Mouse (Mus musculus): ENCODE results near the gene Pank2. TPM values are rescaled to one million over a fixed set of nuclear protein-coding genes. Genes with fewer than 3 reads are reported as not detected.
"Not testable (repeated sequence)": the region's sequence is repeated elsewhere in the genome, so short reads cannot be mapped to it uniquely, and the experiment has no call there.

Pank2 gene
- total RNA-seq, 2 experiments from 2014 or later, result 22.4 to 25.0 TPM

DNA sequence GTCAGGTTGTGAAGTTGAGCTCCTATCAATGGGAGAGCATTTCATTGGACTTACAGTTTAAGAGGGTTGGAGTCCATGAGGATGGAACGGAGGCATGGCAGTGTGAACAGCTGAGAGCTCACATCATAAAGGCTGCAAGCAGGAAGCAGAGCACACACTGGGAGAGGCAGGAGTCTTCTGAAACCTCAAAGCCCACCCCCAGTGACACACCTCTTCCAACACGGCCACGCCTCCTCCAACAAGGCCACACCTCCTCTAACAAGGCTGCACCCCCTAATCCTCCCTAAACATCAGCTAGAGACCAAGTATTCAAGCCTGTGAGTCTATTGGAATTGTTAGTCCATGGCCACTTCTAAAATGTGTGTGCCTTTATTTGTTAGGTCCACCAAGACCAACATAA is 6.6 kb upstream of the Pank2 start:
- no peak for DNase-seq (ENCODE audit: low spot score)
- intact Hi-C loops (cut with DNase I), result loop anchor here (2.0 to 10.0 kb wide), 2 partner anchors 161 to 291 kb away; no protein-coding TSS in a partner anchor

DNA sequence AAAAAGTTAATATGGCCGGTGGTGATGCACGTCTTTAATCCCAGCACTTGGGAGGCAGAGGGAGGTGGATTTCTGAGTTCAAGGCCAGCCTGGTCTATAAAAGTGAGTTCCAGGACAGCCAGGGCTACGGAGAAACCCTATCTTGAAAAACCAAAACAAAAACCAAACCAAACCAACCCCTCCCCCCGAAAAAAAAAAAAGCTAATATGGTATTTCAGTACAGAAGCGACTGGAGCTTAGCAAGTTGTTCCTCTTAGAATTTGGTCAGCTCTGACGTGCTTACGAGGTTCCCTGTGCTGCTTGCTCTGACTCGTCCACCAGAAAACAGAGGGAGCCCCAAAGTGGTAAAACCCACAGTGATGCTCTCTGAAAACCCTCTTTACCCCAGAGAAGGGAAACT is 3.6 kb upstream of the Pank2 start:
- intact Hi-C loops (cut with DNase I), result loop anchor here (10.0 kb wide), 1 partner anchor 294 kb away; no protein-coding TSS in a partner anchor
- DNase-seq (ENCODE audit: low spot score), result no peak

DNA sequence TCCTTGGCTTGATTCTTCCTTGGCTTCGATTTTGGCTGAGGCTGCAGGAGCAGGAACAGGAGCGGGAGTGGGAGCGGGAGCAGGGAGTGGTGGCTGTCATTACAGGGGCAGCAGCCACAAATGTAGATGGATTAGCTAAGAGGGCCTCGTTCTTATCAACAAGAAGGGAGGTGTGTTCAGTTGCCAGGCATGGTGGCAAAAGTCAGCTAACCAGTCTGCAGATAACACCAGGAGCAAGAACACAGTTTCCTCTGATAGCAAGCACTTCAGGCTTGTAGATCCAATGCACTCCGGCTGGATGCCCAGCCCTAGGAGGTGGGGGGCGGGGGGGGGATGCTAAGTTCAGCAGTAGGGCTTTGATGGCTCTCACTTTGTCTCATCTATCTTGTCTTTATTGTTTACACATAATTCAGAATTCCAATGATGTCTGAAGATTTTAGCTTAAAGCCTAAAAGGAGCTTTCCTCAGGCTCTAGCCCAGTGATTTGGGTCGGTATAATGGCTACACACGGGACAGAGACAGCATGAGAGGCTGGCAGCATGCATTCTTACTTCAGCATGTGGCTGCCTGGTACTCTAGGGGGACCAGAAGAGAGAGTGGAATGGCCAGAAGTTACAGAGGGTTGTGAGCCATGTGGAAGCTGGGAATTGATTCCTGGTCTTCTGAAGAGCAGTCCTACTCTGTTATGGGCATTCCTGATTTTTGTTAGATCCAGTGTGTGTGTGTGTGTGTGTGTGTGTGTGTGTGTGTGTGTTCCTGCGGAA is 1.6 kb upstream of the Pank2 start:
- intact Hi-C loops (cut with DNase I), result loop anchor here (5.0 kb wide), 2 partner anchors 92 to 157 kb away; partner anchors contain the start of gene Rnf24
- DNase-seq (ENCODE audit: low spot score), result no peak

DNA sequence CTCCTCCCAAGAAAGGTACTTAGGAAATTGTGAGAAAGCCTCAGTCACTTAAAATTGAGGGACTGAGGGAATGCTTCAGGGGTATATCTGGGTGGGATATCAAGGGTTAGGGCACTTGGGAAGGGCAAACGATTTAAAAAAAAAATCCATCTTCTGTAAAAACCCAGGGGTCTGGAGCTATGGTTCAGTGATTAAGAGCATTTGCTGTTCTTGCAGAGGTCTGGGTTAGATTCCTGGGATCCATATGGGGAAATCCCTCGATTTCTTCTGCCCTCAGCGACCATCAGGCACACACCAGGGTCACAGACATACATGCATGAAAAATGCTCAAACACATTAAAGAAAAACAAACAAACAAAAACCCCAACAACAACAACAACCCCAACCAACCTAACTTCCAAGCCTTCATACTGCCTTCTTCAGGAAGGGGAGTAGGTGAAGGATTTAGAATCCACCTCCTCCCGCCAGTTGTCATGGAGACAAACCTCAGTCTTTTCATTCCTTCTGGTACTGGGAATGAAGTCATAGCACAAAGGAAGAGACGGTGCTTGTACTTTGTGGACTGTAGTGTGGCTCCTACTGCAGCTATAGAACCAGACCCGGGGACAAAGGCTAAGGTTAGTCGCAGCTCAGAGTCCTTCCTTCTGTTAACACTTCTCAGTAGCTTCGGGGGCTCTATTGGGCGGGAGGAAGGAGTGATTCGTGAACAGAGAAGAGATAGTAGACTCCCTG is 648 bp upstream of the Pank2 start:
- intact Hi-C loops (cut with DNase I), result loop anchor here (5.0 kb wide), 2 partner anchors 91 to 156 kb away; partner anchors contain the start of gene Rnf24
- DNase-seq (ENCODE audit: low spot score), result no peak

DNA sequence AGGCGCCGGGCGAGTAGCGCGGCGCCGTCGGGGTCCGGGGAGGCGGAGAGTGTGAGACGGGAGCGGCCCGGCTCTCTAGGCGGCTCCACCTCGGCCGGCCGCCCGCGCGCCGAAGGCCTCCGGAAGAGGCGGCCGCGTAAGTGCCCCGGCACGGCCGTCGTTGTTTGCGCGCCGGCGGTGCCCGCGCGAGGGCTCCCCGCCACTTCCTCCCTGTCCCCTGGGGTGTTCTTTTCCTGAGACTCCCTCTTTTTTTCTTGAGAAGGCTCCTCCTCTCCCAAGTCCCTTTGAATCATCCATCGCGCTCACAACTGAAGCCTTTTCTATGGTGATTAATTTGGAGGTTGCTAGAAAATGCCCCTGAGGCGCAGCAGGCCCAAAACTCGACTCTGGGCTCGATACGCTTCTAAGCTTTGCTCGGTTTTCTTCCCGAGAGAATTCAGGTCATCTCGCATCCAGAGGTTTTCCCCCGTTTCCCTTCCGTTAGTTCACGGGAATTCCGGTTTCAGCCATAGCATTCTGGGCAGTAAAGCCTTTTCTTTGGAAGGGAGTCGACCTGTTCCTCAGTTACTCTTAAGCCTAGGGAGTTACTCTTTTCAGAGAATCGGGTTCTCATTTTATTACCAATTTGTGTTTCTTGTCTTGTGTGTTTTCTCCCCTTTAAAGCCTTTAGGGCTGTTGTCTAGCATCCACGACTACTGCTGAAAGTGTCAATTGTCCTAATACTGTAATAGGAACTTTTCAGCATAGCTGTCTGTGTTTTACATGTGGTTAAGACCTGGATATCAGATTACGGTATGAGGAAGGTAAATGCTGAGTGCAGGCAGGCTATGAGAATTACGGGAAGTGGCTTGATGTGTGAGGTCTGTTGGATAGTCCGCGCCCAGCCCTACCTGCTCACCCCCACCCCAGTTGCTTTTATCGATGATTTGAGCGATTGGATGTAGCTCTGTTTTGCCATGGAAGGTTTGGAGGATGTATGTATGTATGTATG is 680 bp downstream of the Pank2 start:
- DNase-seq (ENCODE audit: low spot score), result no peak
- intact Hi-C loops (cut with DNase I), result loop anchor here (5.0 kb wide), 2 partner anchors 89 to 154 kb away; partner anchors contain the start of gene Rnf24

DNA sequence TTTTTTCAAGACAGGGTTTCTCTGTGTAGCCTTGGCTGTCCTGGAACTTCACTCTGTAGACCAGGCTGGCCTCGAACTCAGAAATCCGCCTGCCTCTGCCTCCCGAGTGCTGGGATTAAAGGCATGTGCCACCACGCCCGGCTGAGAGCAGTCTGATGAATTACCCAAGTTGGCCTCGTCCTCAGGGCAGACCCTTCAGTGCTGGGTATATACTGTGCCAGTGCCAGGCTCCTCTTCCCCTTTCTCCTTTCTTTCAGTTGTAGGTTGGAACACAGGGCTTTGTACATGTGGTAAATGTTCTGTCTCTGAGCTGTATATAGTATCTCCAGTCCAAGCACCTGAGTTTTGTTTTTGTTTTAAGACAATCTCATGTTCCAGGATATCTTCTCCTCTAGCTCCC is 1.7 kb downstream of the Pank2 start:
- no peak for DNase-seq (ENCODE audit: low spot score)
- intact Hi-C loops (cut with DNase I), result loop anchor here (5.0 kb wide), 2 partner anchors 88 to 153 kb away; partner anchors contain the start of gene Rnf24

DNA sequence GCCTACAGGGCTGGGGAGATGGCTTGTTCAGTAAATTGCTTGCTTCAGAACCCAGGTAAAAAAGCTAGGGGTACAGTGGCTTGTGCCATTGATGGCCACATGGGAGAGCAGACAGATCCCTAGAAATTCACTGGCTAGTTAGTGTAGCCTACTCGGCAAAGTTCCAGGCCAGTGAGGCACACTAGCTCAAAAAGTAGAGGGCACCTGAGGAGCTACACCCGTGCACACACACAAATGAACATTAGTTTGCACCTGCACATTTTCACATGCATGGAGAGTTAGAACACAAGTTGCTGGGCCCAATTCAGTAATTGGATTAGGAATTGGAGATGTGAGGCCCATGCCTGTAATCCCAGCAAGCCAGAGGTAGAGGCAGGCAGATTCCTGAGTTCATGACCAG is 2.8 kb downstream of the Pank2 start:
- DNase-seq (ENCODE audit: low spot score), result no peak
- intact Hi-C loops (cut with DNase I), result no loop called here

DNA sequence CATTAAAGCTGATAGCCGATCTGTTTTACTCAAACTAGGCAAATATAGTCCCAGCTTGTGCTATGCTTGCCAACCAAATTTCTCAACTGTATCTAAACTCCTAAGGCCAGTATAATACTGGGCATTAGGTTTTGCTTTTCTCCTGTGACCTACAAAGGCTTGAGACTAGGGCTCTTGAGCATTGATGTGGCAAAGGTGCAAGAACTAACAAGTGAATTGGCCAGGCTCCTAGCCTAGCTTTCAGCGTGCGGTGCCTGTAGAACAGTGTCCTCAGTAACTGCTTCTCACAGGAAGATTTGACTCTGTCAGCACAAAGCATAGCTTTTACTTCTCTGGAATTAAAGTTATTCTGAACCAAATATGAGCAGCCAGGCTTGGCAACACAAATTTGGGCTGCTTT is 13.2 kb downstream of the Pank2 start:
- intact Hi-C loops (cut with DNase I), result no loop called here
- DNase-seq (ENCODE audit: low spot score), result no peak

DNA sequence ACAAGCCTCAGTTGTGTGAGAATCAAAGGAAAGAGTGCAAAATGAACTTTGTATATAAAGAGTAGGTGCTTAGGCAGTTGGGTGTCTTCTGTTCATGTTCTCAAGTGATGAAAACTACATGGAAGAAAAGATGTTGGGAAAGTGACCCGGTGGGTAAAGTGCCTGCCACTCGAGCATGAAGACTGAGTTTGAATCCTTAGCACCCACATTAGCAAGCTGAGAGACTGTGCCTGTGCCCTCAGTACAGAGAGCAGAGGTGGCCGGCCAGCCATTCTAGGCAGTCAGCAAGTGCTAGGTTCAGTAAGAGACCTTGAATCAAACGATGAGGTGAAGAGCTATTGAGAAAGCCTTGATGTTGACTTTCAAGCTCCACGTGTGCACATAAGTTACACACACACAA is 14.4 kb downstream of the Pank2 start:
- DNase-seq (ENCODE audit: low spot score), result no peak
- intact Hi-C loops (cut with DNase I), result no loop called here

DNA sequence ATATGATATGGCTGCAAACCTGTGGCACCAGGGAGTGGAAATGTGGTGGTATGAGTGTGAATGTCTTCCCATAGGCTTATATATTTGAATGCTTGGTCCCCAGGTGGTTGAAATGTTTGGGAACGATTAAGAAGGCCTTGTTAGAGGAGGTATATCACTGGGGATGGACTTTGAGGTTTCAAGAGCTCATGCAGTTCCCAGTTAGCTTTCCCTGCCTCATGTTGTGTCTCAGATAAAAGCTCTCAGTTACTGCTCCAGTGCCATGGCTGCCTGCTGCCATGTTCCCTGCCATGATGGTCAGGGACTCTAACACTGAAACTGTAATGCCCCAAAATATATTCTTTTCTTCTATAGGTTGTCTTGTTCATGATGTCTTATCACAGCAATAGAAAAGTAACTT is 19.3 kb downstream of the Pank2 start:
- intact Hi-C loops (cut with DNase I), result loop anchor here (10.0 kb wide), 1 partner anchor 233 kb away; no protein-coding TSS in a partner anchor

DNA sequence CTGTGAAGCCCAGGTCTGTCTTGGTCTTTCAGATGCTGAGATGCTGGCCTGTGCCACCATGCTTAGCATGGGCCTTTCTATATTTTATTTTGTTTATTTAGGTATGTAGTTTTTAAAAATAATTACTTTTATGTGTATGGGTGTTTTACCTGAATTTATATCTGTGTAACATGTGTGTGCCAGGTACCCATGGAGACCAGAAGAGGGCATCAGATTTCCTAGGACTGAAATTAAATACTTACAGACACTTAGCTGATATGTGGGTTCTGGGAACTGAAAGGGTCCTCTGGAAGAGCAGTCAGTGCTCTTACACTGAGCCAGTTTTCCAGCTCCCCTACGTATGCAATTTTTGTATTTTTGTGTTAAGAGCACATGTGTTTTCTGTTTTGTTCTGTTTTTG is 24.0 kb downstream of the Pank2 start:
- intact Hi-C loops (cut with DNase I), result loop anchor here (2.0 to 10.0 kb wide), 2 partner anchors 131 to 229 kb away; no protein-coding TSS in a partner anchor
- DNase-seq (ENCODE audit: low spot score), result no peak

More for the DNA sequence above, 19.3 kb downstream of the Pank2 start:
- no peak for DNase-seq (ENCODE audit: low spot score)

DNA sequence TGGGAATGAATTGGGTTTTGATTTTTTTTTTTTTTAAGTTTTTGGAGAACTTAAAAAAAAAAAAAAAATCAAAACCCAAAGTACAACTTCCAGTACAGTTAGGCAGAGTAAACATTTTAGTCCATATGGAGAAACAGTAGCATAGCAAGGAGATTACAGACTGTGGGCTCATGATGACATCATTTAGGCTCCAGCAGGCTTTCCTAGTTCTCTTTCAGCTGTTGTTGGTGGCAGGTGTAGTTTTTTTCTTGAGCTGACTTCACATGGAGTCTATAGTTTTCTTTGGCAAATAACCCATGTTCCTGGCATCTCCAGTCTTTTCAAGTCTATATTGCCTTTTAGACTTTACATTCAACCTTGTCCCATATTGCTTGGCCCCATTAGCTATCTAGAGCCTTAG is 28.4 kb downstream of the Pank2 start:
- intact Hi-C loops (cut with DNase I), result no loop called here
- DNase-seq (ENCODE audit: low spot score), result no peak

DNA sequence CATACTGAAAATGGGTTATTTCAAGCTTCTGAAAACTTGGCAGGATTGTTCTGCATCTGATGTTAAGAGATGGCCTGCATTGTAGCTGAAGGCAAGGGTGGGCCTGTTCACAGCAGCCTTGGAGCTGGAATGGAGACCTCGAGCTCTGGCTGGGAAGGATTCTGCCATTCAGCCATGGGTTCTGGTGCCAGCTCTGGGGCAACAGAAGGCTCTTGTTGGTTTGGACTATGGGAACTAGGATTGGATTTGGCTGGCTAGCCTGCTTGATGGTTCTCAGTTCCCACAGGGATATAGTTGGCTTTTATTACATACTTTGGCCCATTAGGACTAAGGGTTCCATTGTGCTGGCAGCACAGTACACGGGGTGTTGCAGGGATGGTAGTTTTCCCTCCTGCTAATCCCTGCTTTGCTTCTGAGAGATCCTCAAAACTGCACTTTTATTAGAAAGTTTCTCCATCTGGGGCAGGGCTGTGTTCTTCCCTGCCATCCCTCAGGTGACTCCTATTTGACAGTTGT is 34.5 kb downstream of the Pank2 start:
- intact Hi-C loops (cut with DNase I), result no loop called here
- no peak for DNase-seq (ENCODE audit: low spot score)

DNA sequence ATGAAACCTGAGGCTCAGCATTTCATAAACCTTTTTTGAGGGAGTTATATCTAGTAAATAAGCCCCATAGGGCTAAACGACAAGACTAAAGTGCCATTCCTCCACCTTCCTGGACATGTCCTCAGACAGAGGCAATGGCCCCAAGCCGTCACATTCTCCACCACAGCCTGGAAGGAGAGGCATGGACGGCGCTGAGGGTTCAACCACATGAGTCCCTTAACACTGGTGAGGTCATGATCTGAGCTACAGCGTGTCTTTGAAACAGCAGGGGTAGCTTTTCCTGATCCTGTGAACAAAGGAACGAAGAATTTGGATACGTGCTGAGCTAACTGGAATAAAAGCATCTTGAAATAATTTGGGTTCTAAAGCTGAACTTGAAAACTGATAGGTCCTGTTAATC is 36.4 kb downstream of the Pank2 start:
- DNase-seq (ENCODE audit: low spot score); intact Hi-C loops (cut with DNase I): not testable (repeated sequence)

DNA sequence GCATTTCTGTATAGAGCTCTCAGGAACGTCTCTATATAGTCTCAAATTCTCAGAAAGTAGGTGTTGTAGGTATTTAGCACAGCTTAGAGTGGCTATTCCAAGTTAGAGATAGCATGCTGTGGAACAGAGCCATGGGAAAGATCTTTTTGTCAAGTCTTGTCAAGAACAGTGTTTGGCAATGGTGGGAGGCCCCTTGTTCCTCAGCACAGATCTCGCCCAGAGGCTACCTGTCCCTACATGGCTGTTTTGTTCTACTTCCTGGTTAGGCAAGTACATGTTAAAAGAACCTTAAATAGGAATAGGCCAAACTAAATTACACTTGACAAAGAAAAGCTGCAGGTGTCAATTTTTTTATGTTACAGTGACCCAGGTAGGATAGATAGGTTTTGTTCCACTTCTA is 38.2 kb downstream of the Pank2 start:
- intact Hi-C loops (cut with DNase I), result no loop called here
- DNase-seq (ENCODE audit: low spot score), result no peak

DNA sequence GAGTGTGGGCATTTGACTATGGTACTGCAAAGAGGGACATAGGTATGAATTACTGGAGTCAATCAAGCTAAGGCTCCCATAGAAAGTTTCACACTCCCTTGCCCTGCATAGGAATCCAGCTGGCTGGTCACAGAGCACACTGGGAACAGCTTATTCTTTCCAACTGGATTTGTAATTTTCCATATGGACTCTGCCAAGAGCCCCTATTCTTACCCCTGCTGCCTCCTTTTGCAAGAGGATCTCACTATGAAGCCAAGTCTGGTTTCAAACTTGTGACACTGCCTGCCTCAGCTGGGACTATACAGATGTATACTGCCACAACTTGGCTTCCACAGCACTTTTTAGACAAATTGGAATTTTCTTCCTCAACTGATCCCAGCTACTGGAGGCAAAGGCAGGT is 39.3 kb downstream of the Pank2 start:
- no peak for DNase-seq (ENCODE audit: low spot score)
- intact Hi-C loops (cut with DNase I), result no loop called here

DNA sequence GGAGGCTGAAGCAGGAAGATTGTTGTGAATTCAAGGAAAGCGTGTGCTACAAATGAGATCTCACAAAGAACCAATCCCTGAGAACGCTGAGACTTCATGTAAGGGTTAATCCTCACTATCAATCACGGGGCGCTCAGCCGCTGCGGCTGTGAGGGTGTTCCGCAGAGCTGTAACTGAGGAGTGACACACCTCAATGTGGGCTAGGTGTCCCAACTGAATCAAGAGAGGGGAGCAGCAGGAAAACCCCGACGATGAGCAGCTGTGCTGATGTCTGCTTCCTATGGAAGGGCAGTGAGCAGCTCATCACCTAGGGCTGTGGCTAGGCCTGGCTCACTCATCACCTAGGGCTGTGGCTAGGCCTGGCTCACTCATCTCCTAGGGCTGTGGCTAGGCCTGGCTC is 42.2 kb downstream of the Pank2 start:
- no peak for DNase-seq (ENCODE audit: low spot score)
- intact Hi-C loops (cut with DNase I), result no loop called here

DNA sequence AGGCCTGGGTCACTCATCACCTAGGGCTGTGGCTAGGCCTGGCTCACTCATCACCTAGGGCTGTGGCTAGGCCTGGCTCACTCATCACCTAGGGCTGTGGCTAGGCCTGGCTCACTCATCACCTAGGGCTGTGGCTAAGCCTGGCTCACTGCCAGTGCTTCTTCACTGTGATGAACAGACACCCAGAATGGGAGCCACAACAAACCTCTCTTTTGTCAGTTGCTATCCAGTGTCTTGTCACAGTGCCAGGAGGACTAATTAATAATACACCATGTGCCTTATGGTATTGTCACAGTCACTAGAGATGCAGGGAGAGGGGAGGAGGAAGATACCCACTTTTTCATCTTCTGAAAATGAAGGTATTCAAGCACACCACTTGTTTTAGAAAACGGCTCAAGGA is 42.9 kb downstream of the Pank2 start:
- DNase-seq (ENCODE audit: low spot score); intact Hi-C loops (cut with DNase I): not testable (repeated sequence)

DNA sequence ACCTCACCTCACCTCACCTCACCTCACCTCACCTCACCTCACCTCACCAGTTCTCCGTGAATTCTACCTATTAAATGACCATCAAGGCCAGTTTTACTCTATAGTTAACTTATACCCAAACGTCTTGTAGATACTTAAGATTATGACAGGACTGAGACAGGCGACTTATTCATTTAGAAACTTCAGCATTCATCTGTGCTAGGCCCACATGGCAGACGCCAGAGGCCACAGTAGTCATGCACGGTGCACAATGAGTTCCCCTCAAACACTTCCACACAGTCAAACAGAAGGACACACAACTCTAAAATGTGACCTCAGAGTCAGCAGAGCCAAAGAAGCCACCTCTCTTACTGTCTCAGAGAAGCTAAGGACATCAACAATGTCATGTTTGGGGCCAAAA is 45.1 kb downstream of the Pank2 start:
- intact Hi-C loops (cut with DNase I), result no loop called here
- DNase-seq (ENCODE audit: low spot score), result no peak

DNA sequence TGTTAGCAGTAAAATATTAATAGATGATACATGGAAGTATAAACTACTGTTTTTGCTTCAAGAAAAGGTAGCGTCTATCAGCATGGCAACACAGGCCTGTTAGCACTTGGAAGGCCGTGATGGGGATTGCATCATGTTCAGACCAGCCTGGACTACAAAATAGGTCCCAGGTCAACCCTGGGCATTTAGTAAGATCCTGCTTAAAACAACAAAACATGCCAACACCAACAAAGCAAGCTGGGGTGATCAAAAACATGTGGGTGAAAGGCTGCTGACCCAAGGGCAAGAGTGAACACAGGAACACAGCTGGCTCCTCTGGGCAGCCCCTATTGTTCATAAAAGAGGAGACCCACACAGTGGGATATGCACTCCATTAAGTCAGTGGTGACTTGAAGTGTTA is 45.5 kb downstream of the Pank2 start:
- intact Hi-C loops (cut with DNase I), result no loop called here
- DNase-seq (ENCODE audit: low spot score), result no peak
